Mouse (Mus musculus) cerebellum, postnatal 25 days (tissue): ENCODE measurements around the gene Prnp.

Source experiments
- DNase-seq, 2 experiments: peaks; one replicate each; pipeline ENCODE4 v3.0.0; 2021; ENCODE audit warnings: mixed read lengths in 2 of 2

The Prnp gene

DNA sequence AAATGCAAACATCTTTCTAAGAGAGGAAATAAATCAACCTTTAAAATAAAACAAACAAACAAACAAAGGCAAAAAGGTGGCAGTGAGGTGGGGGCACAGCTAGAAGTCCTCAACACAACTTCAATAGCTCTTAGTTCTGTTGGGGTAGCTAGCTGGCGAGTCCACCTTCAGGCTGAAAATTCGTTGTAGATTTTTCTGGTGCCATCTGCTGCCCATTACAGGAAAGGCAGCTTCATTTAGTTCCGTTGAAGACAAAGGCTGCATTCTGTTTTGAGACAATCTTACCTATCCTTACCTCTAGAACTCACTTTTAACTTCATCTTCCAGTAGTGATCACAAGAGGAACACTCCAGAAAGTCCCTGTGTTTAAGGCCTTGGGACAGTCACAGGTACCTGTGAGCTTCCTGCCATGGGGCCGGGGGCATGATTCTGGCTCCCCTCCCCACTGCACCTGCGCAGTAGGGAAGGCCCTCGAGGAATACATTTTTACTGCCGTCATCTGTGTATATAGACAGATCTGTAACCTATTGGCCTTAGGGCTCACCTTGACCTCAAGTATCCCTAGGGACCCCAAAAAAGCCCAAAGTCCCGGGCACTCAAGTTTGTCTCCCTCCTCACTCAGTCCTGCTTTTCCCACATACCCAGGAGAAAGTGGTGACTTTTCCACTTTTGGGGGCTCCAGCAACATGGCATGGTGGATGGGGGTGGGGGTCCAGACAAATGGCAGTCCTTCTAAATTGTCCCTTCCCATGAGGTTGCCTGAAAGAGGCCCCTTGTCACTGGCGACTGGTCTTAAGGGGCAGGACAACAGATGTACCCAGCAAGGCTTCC lies 40.3 kb downstream of the Prnp start:
- DNase-seq, result peak; percentile 62 to 82

GRCm38 (mm10) chr2:131950598-131951095 lies 40.9 kb downstream of the Prnp start, which contains the start of gene Prnd:
TSS of gene Prnd (plus strand) at chr2:131950861.
- no peak for DNase-seq

GRCm38 (mm10) chr2:131952456-131952855 lies 42.7 kb downstream of the Prnp start:
- peak in 1 of 2 experiments; percentile 58 for DNase-seq

DNA sequence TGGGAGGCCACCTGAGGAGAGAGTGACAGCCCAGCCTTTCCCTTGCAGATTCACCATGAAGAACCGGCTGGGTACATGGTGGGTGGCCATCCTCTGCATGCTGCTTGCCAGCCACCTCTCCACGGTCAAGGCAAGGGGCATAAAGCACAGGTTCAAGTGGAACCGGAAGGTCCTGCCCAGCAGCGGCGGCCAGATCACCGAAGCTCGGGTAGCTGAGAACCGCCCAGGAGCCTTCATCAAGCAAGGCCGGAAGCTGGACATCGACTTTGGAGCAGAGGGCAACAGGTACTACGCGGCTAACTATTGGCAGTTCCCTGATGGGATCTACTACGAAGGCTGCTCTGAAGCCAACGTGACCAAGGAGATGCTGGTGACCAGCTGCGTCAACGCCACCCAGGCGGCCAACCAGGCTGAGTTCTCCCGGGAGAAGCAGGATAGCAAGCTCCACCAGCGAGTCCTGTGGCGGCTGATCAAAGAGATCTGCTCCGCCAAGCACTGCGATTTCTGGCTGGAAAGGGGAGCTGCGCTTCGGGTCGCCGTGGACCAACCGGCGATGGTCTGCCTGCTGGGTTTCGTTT lies 43.3 kb downstream of the Prnp start:
- peak; percentile 39 to 40 for DNase-seq

- DNase-seq, result no peak
Observed at GRCm38 (mm10) chr2:131953711-131954110, 44.0 kb downstream of the Prnp start.

GRCm38 (mm10) chr2:131954835-131955234 lies 45.1 kb downstream of the Prnp start:
- DNase-seq, result no peak

GRCm38 (mm10) chr2:131955264-131955663 lies 45.5 kb downstream of the Prnp start:
- DNase-seq, result peak in 1 of 2 experiments; percentile 33

- no peak for DNase-seq
Observed at GRCm38 (mm10) chr2:131956336-131957256, 46.9 kb downstream of the Prnp start.

GRCm38 (mm10) chr2:131957731-131958222 lies 48.0 kb downstream of the Prnp start:
- no peak for DNase-seq

GRCm38 (mm10) chr2:131961671-131962070 lies 51.9 kb downstream of the Prnp start:
- DNase-seq, result no peak

- no peak for DNase-seq
Observed at GRCm38 (mm10) chr2:131970597-131970996, 60.9 kb downstream of the Prnp start.

- no peak for DNase-seq
Observed at GRCm38 (mm10) chr2:131971098-131971497, 61.4 kb downstream of the Prnp start.

DNA sequence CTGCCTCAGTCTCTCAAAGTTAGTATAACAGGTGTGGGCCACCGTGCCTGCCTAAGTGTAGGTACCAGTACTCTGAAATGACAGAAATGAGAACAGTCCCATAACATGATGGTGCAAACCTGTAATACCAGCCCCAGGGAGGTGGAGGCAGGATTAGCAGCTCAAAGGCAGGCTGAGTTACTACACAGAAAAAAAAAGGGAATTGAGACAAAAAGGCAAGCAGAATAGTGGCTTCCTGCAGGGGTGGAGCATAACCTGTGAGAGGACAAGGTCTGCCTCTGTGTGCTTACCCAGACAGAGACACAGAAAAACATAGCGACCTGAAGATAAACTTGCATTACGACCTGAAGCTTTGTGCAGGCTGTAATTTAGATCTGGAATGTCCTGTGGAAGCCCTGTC lies 66.9 kb downstream of the Prnp start:
- DNase-seq, result no peak

DNA sequence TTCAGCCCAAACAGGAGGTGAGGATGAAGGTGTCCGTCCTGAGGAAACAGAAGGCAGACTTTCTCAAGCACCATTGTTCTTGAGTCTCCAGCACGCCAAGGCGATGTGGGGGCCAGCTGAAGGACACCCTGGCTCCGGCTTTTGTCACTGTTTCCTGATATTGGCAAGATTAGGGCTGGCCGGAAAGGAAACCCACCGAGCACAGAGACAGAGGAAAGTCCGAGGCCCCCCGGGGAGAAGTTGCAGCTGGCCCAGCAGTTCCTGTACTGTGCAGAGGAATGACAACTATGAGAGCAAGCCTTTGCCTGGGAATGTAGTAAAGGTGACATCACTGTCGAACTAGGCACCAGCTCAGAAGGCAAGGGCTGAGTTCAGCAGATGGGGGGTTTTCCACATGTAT lies 71.1 kb downstream of the Prnp start:
- DNase-seq, result no peak

GRCm38 (mm10) chr2:131982546-131983196 lies 72.9 kb downstream of the Prnp start:
- peak; percentile 52 to 73 for DNase-seq

GRCm38 (mm10) chr2:131987950-131988349 lies 78.2 kb downstream of the Prnp start:
- DNase-seq, result no peak
